Mouse (Mus musculus) forebrain, embryonic 15.5 days (tissue): ENCODE data around the gene Olfr1101. TPM values are rescaled to one million over a fixed set of nuclear protein-coding genes. Genes with fewer than 3 reads are reported as not detected.

ENCODE experiments used
- ATAC-seq: fragments of 200-750 bp; cut with Nextera tagmentation; replicated peaks from 2 replicates; pipeline ENCODE4 v1.8.0; 2017; ENCODE audit warnings: mild to moderate bottlenecking, moderate TSS enrichment, moderate library complexity
- H3K27ac ChIP-seq: fragments of 300-500 bp; sonication (generic); replicated peaks from 2 replicates; pipeline ENCODE4 v1.5.1; 2015; ENCODE audit warnings: mild to moderate bottlenecking, inconsistent platforms
- H3K27me3 ChIP-seq: fragments of 300-500 bp; sonication (generic); 2 replicates; pipeline ENCODE4 v1.6.1; 2015; ENCODE audit warnings: inconsistent platforms
- H3K36me3 ChIP-seq: fragments of 300-500 bp; sonication (generic); 2 replicates; pipeline ENCODE4 v1.6.1; 2015; ENCODE audit warnings: mild to moderate bottlenecking, inconsistent platforms
- H3K4me1 ChIP-seq: fragments of 300-500 bp; sonication (generic); 2 replicates; pipeline ENCODE4 v1.6.1; 2015; ENCODE audit warnings: inconsistent platforms
- H3K4me2 ChIP-seq: fragments of 300-500 bp; sonication (generic); replicated peaks from 2 replicates; pipeline ENCODE4 v1.6.1; 2015; ENCODE audit warnings: mild to moderate bottlenecking, inconsistent platforms
- H3K4me3 ChIP-seq: fragments of 300-500 bp; sonication (generic); 2 replicates; pipeline ENCODE4 v1.5.1; 2015; ENCODE audit warnings: mild to moderate bottlenecking, inconsistent platforms
- H3K9ac ChIP-seq: fragments of 300-500 bp; sonication (generic); replicated peaks from 2 replicates; pipeline ENCODE4 v1.6.1; 2015; ENCODE audit warnings: mild to moderate bottlenecking, inconsistent platforms
- H3K9me3 ChIP-seq: fragments of 300-500 bp; sonication (generic); 2 replicates; pipeline ENCODE4 v1.6.1; 2016; ENCODE audit warnings: inconsistent platforms
- WGBS: fragments of 180-500 bp; shearing (Covaris S2); methylation state at CpG from one replicate; pipeline ENCODE4 v1.1.7; 2015; ENCODE audit warnings: mixed read lengths; 5-methylcytosine and 5-hydroxymethylcytosine counted together
- polyA plus RNA-seq: library from polyadenylated mRNA; unstranded; fragments of >200 nt; fragmentation: Nextera tagmentation; extraction: Ambion mirVana; gene quantifications from 2 replicates; pipeline ENCODE4 v1.2.1, GENCODE M21; 2015

Olfr1101 gene
- not detected in 2 replicates for polyA plus RNA-seq

GRCm38 (mm10) chr2:86991121-86991520 is at the start of gene Olfr1101:
Gene Olfr1101, minus strand, starts transcription at chr2:86991221.
- 79% methylated on average over 3 of the region's 3 CpGs for WGBS
- ATAC-seq, result no peak
- no peaks in the 10 kb centered on the region for H3K36me3 ChIP-seq

DNA sequence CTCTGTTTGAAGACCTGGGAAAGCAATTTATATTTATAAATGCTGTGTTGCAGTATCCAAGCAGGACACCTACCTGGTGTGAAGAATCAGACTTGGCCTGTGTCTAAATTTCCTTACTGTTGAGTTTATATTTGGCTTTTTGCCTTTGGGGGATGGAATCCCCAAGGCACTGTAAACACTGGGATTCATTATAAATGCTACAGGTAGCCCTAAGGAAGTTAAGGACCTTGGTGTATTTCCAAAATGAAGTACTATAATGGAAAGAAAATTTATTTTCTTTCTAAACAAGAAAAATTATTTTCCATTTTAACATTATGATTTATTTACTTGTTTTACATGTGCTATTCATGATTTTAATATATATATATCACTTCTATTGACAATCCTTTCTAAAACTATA is 45.4 kb upstream of the Olfr1101 start, which contains the start of gene Olfr1105:
Olfr1105 (minus strand) TSS at position 101 of the 400 bp plus-strand sequence.
- no peaks in the 10 kb centered on the region for H3K27me3 ChIP-seq
- H3K27ac ChIP-seq, result no peak within 1 kb of the TSS
- no peaks in the 10 kb centered on the region for H3K4me1 ChIP-seq
- H3K9ac ChIP-seq, result no peak within 1 kb of the TSS
- H3K36me3 ChIP-seq, result no peaks in the 10 kb centered on the region
- H3K9me3 ChIP-seq, result no peaks in the 10 kb centered on the region
- no peak for ATAC-seq
- no peak within 1 kb of the TSS for H3K4me2 ChIP-seq
- H3K4me3 ChIP-seq, result no peak within 1 kb of the TSS

More at GRCm38 (mm10) chr2:86991121-86991520, at the start of gene Olfr1101:
- Histone ChIP-seq H3K4me2 (no peak within 1 kb of the TSS), H3K27me3 (no peaks in the 10 kb centered on the region), H3K4me1 (no peaks in the 10 kb centered on the region), H3K4me3 (no peak within 1 kb of the TSS), H3K27ac (no peak within 1 kb of the TSS), H3K9ac (no peak within 1 kb of the TSS), H3K9me3 (no peaks in the 10 kb centered on the region)

GRCm38 (mm10) chr2:87026980-87027379 is 36.0 kb upstream of the Olfr1101 start, which contains the start of gene Olfr1104:
Gene Olfr1104, minus strand, starts transcription at chr2:87027080.
- no peak within 1 kb of the TSS for H3K27ac ChIP-seq
- no peak within 1 kb of the TSS for H3K9ac ChIP-seq
- no peak for ATAC-seq
- H3K9me3 ChIP-seq, result no peaks in the 10 kb centered on the region
- H3K4me2 ChIP-seq, result no peak within 1 kb of the TSS
- H3K4me3 ChIP-seq, result no peak within 1 kb of the TSS
- H3K27me3 ChIP-seq, result no peaks in the 10 kb centered on the region
- 91% methylated on average over 1 of the region's 1 CpGs for WGBS
- no peaks in the 10 kb centered on the region for H3K4me1 ChIP-seq
- H3K36me3 ChIP-seq, result no peaks in the 10 kb centered on the region

- Histone ChIP-seq H3K4me3 (no peak within 1 kb of the TSS), H3K27ac (no peak within 1 kb of the TSS), H3K4me1 (no peaks in the 10 kb centered on the region), H3K9ac (no peak within 1 kb of the TSS), H3K27me3 (no peaks in the 10 kb centered on the region), H3K4me2 (no peak within 1 kb of the TSS), H3K9me3 (no peaks in the 10 kb centered on the region), H3K36me3 (no peaks in the 10 kb centered on the region)
- ATAC-seq, result no peak
Observed at GRCm38 (mm10) chr2:86998098-86998497, 7.1 kb upstream of the Olfr1101 start, which contains the start of gene Olfr1102. Gene Olfr1102, plus strand, starts transcription at chr2:86998398.

DNA sequence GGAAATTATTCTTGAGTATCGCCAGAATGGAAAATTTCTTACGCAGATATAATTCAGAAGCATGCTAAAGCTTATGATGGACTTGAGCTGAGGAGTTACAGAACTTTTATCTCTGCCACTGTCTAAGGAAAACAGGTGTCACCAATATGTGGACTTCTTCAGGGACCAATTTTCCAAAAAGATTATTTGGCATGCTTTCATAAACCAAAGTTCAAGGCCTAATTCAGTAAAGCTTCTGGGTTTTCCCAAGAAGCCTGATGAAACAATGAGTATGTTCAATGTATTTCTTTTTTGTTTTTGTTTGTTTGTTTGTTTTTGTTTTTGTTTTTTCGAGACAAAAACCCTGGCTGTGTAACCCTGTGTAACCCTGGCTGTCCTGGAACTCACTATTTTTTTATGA is 11.2 kb downstream of the Olfr1101 start, which contains the start of gene Olfr1100:
Olfr1100 (minus strand) TSS at position 101 of the 400 bp plus-strand sequence.
- WGBS, result 80% methylated on average over 3 of the region's 3 CpGs

DNA sequence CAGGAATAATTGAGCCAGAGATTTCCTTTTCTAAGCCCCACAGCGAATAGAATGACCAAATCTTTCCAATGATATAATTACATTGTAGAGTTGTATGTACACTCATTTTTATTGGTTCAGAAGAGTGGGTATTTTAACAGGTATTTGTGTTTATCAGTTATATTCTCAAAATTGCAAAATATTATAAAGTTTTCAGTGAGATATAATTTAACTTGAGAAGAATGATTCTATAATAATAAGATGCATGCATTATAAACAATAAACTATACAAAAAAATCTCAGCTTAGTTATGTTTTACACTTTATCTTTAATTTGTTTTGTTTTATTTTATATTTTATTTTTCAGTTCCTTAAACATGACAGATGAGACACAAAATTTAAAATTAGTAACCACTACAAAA is 30.4 kb downstream of the Olfr1101 start, which contains the start of gene Olfr1099:
Olfr1099 (minus strand) TSS at position 101 of the 400 bp plus-strand sequence.
- 71% methylated on average over 1 of the region's 1 CpGs for WGBS
- Histone ChIP-seq H3K4me1 (no peaks in the 10 kb centered on the region), H3K4me2 (no peak within 1 kb of the TSS), H3K36me3 (no peaks in the 10 kb centered on the region), H3K9ac (no peak within 1 kb of the TSS), H3K27ac (no peak within 1 kb of the TSS), H3K27me3 (no peaks in the 10 kb centered on the region), H3K4me3 (no peak within 1 kb of the TSS), H3K9me3 (no peaks in the 10 kb centered on the region)
- no peak for ATAC-seq

More for the DNA sequence above, 11.2 kb downstream of the Olfr1101 start, which contains the start of gene Olfr1100:
- Histone ChIP-seq H3K27me3 (no peaks in the 10 kb centered on the region), H3K9me3 (no peaks in the 10 kb centered on the region), H3K9ac (no peak within 1 kb of the TSS), H3K4me2 (no peak within 1 kb of the TSS), H3K4me1 (no peaks in the 10 kb centered on the region), H3K4me3 (no peak within 1 kb of the TSS), H3K27ac (no peak within 1 kb of the TSS), H3K36me3 (no peaks in the 10 kb centered on the region)
- ATAC-seq, result no peak

Other genes starting within 250 kb of the Olfr1101 start
- gene Olfr1090, start 232.2 kb downstream of the Olfr1101 start, polyA plus RNA-seq, result not detected in 2 replicates
- not detected in 2 replicates for gene Olfr1093, start 208.7 kb downstream of the Olfr1101 start, polyA plus RNA-seq
- gene Olfr141, start 181.2 kb downstream of the Olfr1101 start, polyA plus RNA-seq, result not detected in 2 replicates
- not detected in 2 replicates for gene Olfr1094, start 166.6 kb downstream of the Olfr1101 start, polyA plus RNA-seq
- not detected in 2 replicates for gene Olfr1095, start 139.5 kb downstream of the Olfr1101 start, polyA plus RNA-seq
- gene Gm13723, start 116.4 kb downstream of the Olfr1101 start, polyA plus RNA-seq, result not detected in 2 replicates
- not detected in 2 replicates for gene Olfr1097, start 99.0 kb downstream of the Olfr1101 start, polyA plus RNA-seq
- gene Olfr1098, start 66.7 kb downstream of the Olfr1101 start, polyA plus RNA-seq, result not detected in 2 replicates
- gene Olfr1099, start 30.5 kb downstream of the Olfr1101 start, polyA plus RNA-seq, result not detected in 2 replicates
- not detected in 2 replicates for gene Olfr1100, start 11.3 kb downstream of the Olfr1101 start, polyA plus RNA-seq
- gene Olfr1102, start 7.2 kb upstream of the Olfr1101 start, polyA plus RNA-seq, result not detected in 2 replicates
- not detected in 2 replicates for gene Olfr1104, start 35.9 kb upstream of the Olfr1101 start, polyA plus RNA-seq
- gene Olfr1105, start 45.3 kb upstream of the Olfr1101 start, polyA plus RNA-seq, result not detected in 2 replicates
- gene Olfr1106, start 61.1 kb upstream of the Olfr1101 start, polyA plus RNA-seq, result not detected in 2 replicates
- gene Olfr1107, start 84.6 kb upstream of the Olfr1101 start, polyA plus RNA-seq, result not detected in 2 replicates
- not detected in 2 replicates for gene Olfr1109, start 104.8 kb upstream of the Olfr1101 start, polyA plus RNA-seq
- gene Olfr259, start 123.3 kb upstream of the Olfr1101 start, polyA plus RNA-seq, result not detected in 2 replicates
- not detected in 2 replicates for gene Olfr1110, start 149.1 kb upstream of the Olfr1101 start, polyA plus RNA-seq
- gene Olfr1111, start 161.4 kb upstream of the Olfr1101 start, polyA plus RNA-seq, result not detected in 2 replicates
- not detected in 2 replicates for gene Olfr1112, start 196.6 kb upstream of the Olfr1101 start, polyA plus RNA-seq
- gene Olfr1113, start 217.7 kb upstream of the Olfr1101 start, polyA plus RNA-seq, result not detected in 2 replicates